Mouse (Mus musculus) megakaryocyte progenitor cell, adult 5-6 weeks (primary cell): Measurements from ENCODE around the gene Zfp981. TPM values are rescaled to one million over a fixed set of nuclear protein-coding genes. Genes with fewer than 3 reads are reported as not detected.

ENCODE experiments used
- total RNA-seq, 2 experiments: library from RNA; stranded (forward) in 1 of 2; stranded (reverse) in 1 of 2; fragments of 157-497, 149-512 nt in 1 of 2; fragments of 200-1000 nt in 1 of 2; gene quantifications; 2 replicates each; pipeline versions ENCODE4 v1.2.3 to v1.2.4; 2015 to 2017

Gene Zfp981
- total RNA-seq, 2 experiments from 2014 or later: 0.10 TPM; not detected in 1

Other genes starting within 250 kb of the Zfp981 start
- gene Zfp992, start 53.0 kb upstream of the Zfp981 start, total RNA-seq (2015): 22.0 and 24.6 TPM in 2 replicates
- gene Zfp992, start 53.0 kb upstream of the Zfp981 start, total RNA-seq (2017): 7.4 and 12.2 TPM in 2 replicates
- 54.2 and 86.1 TPM in 2 replicates for gene Zfp993, start 108.9 kb downstream of the Zfp981 start, total RNA-seq (2015)
- 25.3 and 28.9 TPM in 2 replicates for gene Zfp993, start 108.9 kb downstream of the Zfp981 start, total RNA-seq (2017)